15 mouse cellular contexts compared by ENCODE assay signal in the genomic region with DNA sequence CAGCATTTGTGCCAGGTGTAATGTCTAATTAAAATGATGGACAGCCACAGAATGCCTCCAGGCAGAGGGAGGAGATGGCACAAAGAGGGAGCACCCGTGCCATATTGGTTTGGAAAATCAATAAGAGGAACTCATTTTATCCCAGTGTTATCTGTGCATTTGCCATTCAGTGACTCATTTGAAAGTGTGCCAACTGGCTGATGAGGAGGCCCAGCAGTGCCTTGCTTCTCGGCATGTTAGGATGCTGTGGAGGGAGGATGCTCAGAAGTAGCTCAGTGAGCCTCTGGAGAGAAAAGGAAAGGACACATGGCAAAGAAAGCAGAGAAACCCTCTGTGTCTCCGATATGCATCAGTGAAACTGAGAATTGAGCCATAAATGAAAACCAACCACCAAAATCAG.
DNase-seq lines count a peak whose midpoint lies in the region; ATAC-seq and TF ChIP-seq lines count a peak whose summit lies in the region.
"Had no signal": no experiment of that assay in that cellular context is flagged by ENCODE, and none has a peak within 500 bp of the region (broad histone marks: within the 10 kb centered on the region; RNA-seq: fewer than 3 reads in every experiment).

No protein-coding gene starts in this region.

- H3K9me3 ChIP-seq in hindbrain, embryonic 16.5 days (ENCODE audit: control insufficient read depth, low read length): no peaks in the 10 kb centered on the region
- no peaks in the 10 kb centered on the region for H3K9me3 ChIP-seq in hindbrain, embryonic 13.5 days
- no peaks in the 10 kb centered on the region for H3K9me3 ChIP-seq in liver, embryonic 12.5 days (replicated peaks)
- H3K9me3 ChIP-seq: forebrain, embryonic 13.5 days; heart, embryonic 15.5 days had no signal

- H3K4me2 ChIP-seq in hindbrain, embryonic 16.5 days (ENCODE audit: low read length): no peak overlapping the region
- H3K4me2 ChIP-seq in hindbrain, embryonic 13.5 days: no peak overlapping the region
- no peak overlapping the region for H3K4me2 ChIP-seq in liver, embryonic 12.5 days
- H3K4me2 ChIP-seq: forebrain, embryonic 13.5 days; heart, embryonic 15.5 days had no signal

- no peak overlapping the region for H3K4me3 ChIP-seq in hindbrain, embryonic 16.5 days (ENCODE audit: low read length)
- no peak overlapping the region for H3K4me3 ChIP-seq in hindbrain, embryonic 13.5 days
- H3K4me3 ChIP-seq in liver, embryonic 12.5 days: no peak overlapping the region
- H3K4me3 ChIP-seq: forebrain, embryonic 13.5 days; gastrocnemius, adult 2 months; heart, embryonic 15.5 days had no signal

- H3K4me1 ChIP-seq in hindbrain, embryonic 16.5 days (ENCODE audit: control insufficient read depth, insufficient read depth, low read depth, low read length): no peaks in the 10 kb centered on the region
- no peaks in the 10 kb centered on the region for H3K4me1 ChIP-seq in hindbrain, embryonic 13.5 days (replicated peaks)
- no peaks in the 10 kb centered on the region for H3K4me1 ChIP-seq in liver, embryonic 12.5 days
- H3K4me1 ChIP-seq: forebrain, embryonic 13.5 days; heart, embryonic 15.5 days had no signal

- TF ChIP-seq CTCF in brain, embryonic 14.5 days (IDR thresholded peaks at IDR 0.05; ENCODE audit: borderline replicate concordance, extremely low read depth, insufficient read depth, insufficient read length): no peak

- TF ChIP-seq POLR2A in brain, embryonic 14.5 days (IDR thresholded peaks at IDR 0.05; ENCODE audit: borderline replicate concordance, extremely low read depth, insufficient read depth, insufficient read length, poor library complexity, severe bottlenecking): no peak

- WGBS in hindbrain, embryonic 16.5 days: 50% methylated on average over 3 of the region's 3 CpGs
- WGBS in hindbrain, embryonic 13.5 days: 59% methylated on average over 3 of the region's 3 CpGs
- WGBS in liver, embryonic 12.5 days (ENCODE audit: insufficient replicate concordance): 55% methylated on average over 3 of the region's 3 CpGs

- H3K27me3 ChIP-seq in hindbrain, embryonic 16.5 days (replicated peaks; ENCODE audit: control insufficient read depth, insufficient read depth, low read length): no peaks in the 10 kb centered on the region
- no peaks in the 10 kb centered on the region for H3K27me3 ChIP-seq in hindbrain, embryonic 13.5 days
- no peaks in the 10 kb centered on the region for H3K27me3 ChIP-seq in liver, embryonic 12.5 days (replicated peaks)
- H3K27me3 ChIP-seq: forebrain, embryonic 13.5 days; heart, embryonic 15.5 days had no signal

- H3K36me3 ChIP-seq in hindbrain, embryonic 16.5 days (ENCODE audit: control insufficient read depth, insufficient read depth, low read length): no peaks in the 10 kb centered on the region
- H3K36me3 ChIP-seq in hindbrain, embryonic 13.5 days: no peaks in the 10 kb centered on the region
- no peaks in the 10 kb centered on the region for H3K36me3 ChIP-seq in liver, embryonic 12.5 days
- H3K36me3 ChIP-seq: heart, embryonic 15.5 days had no signal

- 0 out of 2 replicates have a peak, but pooled peaks have one; percentile 27 for ATAC-seq in hindbrain, embryonic 16.5 days
- ATAC-seq in hindbrain, embryonic 13.5 days (ENCODE audit: low FRiP score): no peak
- no peak for ATAC-seq in liver, embryonic 12.5 days
- ATAC-seq: forebrain, embryonic 13.5 days; intestine, postnatal 0 days had no signal

- H3K27ac ChIP-seq in hindbrain, embryonic 16.5 days (ENCODE audit: low read depth, low read length): no peak overlapping the region
- H3K27ac ChIP-seq in hindbrain, embryonic 13.5 days: no peak overlapping the region
- no peak overlapping the region for H3K27ac ChIP-seq in liver, embryonic 12.5 days
- H3K27ac ChIP-seq: forebrain, embryonic 13.5 days; gastrocnemius, adult 2 months; heart, embryonic 15.5 days; kidney, postnatal 0 days had no signal

- H3K9ac ChIP-seq in hindbrain, embryonic 16.5 days (ENCODE audit: low read depth, low read length): no peak overlapping the region
- H3K9ac ChIP-seq in hindbrain, embryonic 13.5 days: no peak overlapping the region
- no peak overlapping the region for H3K9ac ChIP-seq in liver, embryonic 12.5 days
- H3K9ac ChIP-seq: forebrain, embryonic 13.5 days; heart, embryonic 15.5 days had no signal

- peak; percentile 7 for DNase-seq in Muller cell, postnatal 12 days (ENCODE audit: inconsistent ontology term)
- DNase-seq in brain, embryonic 14.5 days (ENCODE audit: low read depth): peak; percentile 50
- DNase-seq in cerebellum, adult 9-11 months: peak; percentile 16
- DNase-seq in ovary, postnatal 36 days (ENCODE audit: low spot score): no peak
- DNase-seq: gastrocnemius, adult 2 months; heart, adult 18-20 months; lung, postnatal 10 days; thymus, adult 18-20 months had no signal
